Mouse (Mus musculus): Measurements from ENCODE around the gene 4921504E06Rik. TPM values are rescaled to one million over a fixed set of nuclear protein-coding genes. Genes with fewer than 3 reads are reported as not detected.

Gene 4921504E06Rik
- polyA plus RNA-seq (2015; fragmentation: Nextera tagmentation; extraction: Ambion mirVana), result not detected in 2 replicates

GRCm38 (mm10) chr2:19553821-19554592, at the start of gene 4921504E06Rik:
TSS of gene 4921504E06Rik (minus strand) at chr2:19553914.

GRCm38 (mm10) chr2:19444931-19445831, 108.5 kb downstream of the 4921504E06Rik start, which contains the start of gene Ptf1a:
TSS of gene Ptf1a (plus strand) at chr2:19445663.

Other genes with a start within 250 kb of the 4921504E06Rik start
- gene Msrb2, start 182.5 kb downstream of the 4921504E06Rik start, polyA plus RNA-seq (2015; fragmentation: Nextera tagmentation; extraction: Ambion mirVana), result 11.2 and 13.3 TPM in 2 replicates
- 0.18 TPM in 1 of 2 replicates, not detected in the other for gene Ptf1a, start 108.3 kb downstream of the 4921504E06Rik start, polyA plus RNA-seq (2015; fragmentation: Nextera tagmentation; extraction: Ambion mirVana)
- gene Otud1, start 103.8 kb upstream of the 4921504E06Rik start, polyA plus RNA-seq (2015; fragmentation: Nextera tagmentation; extraction: Ambion mirVana), result 3.2 and 3.5 TPM in 2 replicates

Data from spleen, postnatal 0 days (tissue).